Mouse (Mus musculus) telencephalon, adult 2 months (tissue): ENCODE measurements around the gene Gm9789.
"Not testable (repeated sequence)": the region's sequence is repeated elsewhere in the genome, so short reads cannot be mapped to it uniquely, and the experiment has no call there.

Experiments used
- DNase-seq: peaks from one replicate; pipeline ENCODE4 v3.0.0-alpha.2; 2011; ENCODE audit warnings: low read depth, low spot score

The Gm9789 gene

DNA sequence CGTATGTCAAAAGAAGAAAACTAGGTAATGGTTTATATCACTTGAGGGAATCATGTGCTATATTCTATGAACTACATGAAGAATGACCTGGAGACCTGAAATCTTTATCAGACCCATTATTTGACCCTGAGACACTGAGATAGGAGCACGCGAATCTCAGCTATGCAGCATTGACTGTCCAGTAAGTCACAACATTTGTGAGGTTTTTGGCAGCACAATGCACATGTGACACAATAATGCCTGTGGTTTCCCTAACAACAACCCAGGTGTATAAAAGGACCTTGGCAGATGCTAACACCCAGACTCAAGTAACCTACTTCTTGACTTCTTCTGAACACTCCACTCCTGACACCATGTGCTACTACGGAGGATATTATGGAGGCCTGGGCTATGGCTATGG, at the start of gene Gm9789:
TSS of gene Gm9789 (plus strand) at position 301 of the 400 bp plus-strand sequence.
- no peak for DNase-seq

DNA sequence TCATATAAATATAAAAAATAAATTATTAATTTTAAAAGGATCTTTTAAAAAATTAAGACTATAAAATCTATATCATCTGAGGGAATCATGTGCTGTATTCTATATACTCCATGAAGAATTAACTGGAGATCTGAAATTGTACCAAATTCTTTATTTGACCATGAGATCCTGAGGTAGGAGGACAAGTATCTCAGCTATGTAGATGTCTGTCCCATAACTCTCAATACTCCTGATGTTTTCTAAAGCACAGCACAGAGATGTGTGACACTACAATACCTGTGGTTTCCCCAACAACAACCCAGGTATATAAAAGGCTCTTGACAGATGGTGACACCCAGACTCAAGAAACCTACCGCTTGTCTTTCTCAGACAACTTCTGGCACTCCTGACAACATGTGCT, 17.2 kb upstream of the Gm9789 start, which contains the start of gene Gm6358:
TSS of gene Gm6358 (plus strand) at position 301 of the 400 bp plus-strand sequence.
- DNase-seq = no peak

DNA sequence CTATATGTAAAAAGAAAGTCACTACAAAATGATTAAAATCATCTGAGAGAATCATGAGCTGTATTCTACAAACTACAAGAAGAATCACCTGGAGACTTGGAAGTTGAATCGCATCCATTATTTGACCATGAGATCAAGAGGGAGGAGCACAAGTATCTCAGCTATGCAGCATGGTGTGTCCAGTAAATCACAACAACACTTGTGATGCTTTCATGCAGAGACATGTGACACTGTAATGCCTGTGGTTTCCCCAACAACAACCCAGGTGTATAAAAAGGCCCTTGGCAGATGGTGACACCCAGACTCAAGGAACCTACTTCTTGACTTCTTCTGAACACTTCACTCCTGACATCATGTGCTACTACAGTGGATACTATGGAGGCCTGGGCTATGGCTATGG, 7.0 kb upstream of the Gm9789 start, which contains the start of gene Gm10061:
TSS of gene Gm10061 (plus strand) at position 301 of the 400 bp plus-strand sequence.
- no peak for DNase-seq

DNA sequence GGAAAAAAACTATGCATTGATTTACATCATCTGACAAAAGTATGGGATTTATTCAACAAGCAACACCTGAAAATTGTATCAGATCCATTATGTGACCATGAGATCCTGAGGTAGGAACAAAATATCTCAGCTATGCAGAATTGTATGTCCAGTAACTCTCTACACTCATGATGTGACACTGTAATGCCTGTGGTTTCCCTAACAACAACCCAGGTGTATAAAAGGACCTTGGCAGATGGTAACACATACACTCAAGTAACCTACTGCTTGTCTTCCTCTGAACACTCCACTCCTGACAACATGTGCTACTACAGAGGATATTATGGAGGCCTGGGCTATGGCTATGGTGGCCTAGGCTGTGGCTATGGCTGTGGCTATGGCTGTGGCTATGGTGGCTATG, 11.4 kb downstream of the Gm9789 start, which contains the start of gene Gm7735:
TSS of gene Gm7735 (plus strand) at position 301 of the 400 bp plus-strand sequence.
- not testable (repeated sequence) for DNase-seq

DNA sequence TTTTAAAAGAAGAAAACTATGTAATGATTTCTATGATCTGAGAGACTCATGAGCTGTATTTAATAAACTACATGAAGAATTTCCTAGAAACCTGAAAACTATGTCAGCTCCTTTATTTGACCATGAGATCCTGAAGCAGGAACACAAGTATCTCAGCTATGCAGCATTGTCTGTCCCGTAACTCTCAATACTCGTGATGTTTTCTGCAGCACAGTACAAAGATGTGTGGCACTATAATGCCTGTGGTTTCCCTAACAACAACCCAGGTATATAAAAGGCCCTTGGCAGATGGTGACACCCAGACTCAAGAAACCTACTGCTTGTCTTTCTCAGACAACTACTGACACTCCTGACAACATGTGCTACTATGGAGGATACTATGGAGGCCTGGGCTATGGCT, 16.7 kb downstream of the Gm9789 start, which contains the start of gene 1110057P08Rik:
TSS of gene 1110057P08Rik (plus strand) at position 301 of the 400 bp plus-strand sequence.
- no peak for DNase-seq

DNA sequence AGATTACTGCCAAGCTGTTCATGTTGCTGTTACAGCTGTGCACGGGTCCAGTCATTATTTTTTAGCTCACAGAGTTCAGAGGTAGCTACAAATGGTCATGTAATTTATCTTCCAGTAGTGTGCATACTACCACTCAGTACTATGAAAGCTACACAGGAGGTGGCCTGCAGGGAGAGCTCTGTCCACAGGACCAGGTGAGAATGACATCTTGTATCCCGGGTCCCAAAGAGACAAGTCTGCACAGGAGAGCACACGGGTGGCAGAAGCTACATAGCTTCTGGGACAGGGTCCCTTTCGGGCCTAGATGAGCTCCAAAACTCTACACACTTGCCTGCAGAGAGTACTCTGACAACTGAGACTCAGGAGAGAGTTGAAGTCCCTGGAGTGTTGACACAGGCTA, 30.9 kb downstream of the Gm9789 start:
- DNase-seq = no peak

DNA sequence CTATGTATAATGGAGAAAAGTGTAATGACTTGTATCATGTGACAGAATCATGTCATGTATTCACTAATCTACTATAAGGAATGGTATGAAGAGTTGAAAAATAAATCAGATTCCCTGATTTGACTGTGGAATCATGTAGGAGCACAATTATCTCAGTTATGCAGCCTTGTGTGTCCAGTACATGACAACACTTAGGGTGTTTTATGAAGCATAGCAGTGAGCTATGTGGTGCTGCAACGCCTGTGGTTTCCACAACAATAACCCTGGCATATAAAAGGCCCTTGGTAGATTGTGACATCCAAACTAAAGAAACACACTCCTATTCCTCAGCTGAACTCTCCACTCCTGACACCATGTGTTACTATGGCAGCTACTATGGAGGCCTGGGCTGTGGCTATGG, 47.8 kb downstream of the Gm9789 start, which contains the start of gene Krtap20-2:
TSS of gene Krtap20-2 (plus strand) at position 301 of the 400 bp plus-strand sequence.
- no peak for DNase-seq
